12 mouse cellular contexts compared by ENCODE assay signal in the genomic region with DNA sequence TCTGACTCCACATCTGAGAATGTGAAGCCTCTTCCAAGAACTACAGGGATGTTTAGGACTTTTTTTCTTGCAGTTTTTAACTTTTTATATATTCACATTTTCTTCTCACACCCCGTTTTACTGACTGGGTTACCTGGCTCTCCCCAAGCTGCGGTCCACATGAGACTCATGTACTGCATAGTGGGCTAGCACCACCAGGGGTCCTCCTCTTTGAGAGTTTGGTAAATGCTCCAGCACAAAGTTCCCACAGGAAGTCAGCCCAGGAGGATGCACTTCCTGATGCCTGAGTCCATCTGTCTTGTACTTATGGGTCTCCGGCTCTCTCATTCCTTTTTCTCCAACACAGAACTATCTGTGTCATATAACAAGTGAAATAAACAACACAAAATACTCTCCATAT. TPM values are rescaled to one million over a fixed set of nuclear protein-coding genes. Genes with fewer than 3 reads are reported as not detected.
DNase-seq lines count a peak whose midpoint lies in the region; TF ChIP-seq lines count a peak whose summit lies in the region.
"Had no signal": no experiment of that assay in that cellular context is flagged by ENCODE, and none has a peak within 500 bp of the region (broad histone marks: within the 10 kb centered on the region; RNA-seq: fewer than 3 reads in every experiment).

No protein-coding gene starts in this region.

- no peaks in the 10 kb centered on the region for H3K9me3 ChIP-seq in heart, embryonic 10.5 days
- H3K9me3 ChIP-seq: embryonic facial prominence, embryonic 15.5 days; megakaryocyte, embryonic 14.5 days had no signal

- no peaks in the 10 kb centered on the region for H3K4me1 ChIP-seq in heart, embryonic 10.5 days
- no peaks in the 10 kb centered on the region; the same call in 1 of the 2 replicates for H3K4me1 ChIP-seq in lung, adult 2 months (ENCODE audit: control insufficient read depth, insufficient read depth, low read length)
- H3K4me1 ChIP-seq: embryonic facial prominence, embryonic 15.5 days had no signal

- intact Hi-C loops in heart, postnatal 10 days (cut with DNase I), result no loop called here

- DNase-seq in heart, postnatal 10 days, result peak; percentile 32 to 45
- DNase-seq in heart, embryonic 10.5 days (ENCODE audit: low spot score), result no peak
- no peak for DNase-seq in lung, adult 2 months
- DNase-seq in lung, postnatal 25 days (ENCODE audit: low spot score), result no peak
- peak; percentile 42 for DNase-seq in embryo, embryonic 11 days
- DNase-seq in retina, postnatal 1 day, result peak; percentile 17
- DNase-seq in gastrocnemius, adult 8-10 months (ENCODE audit: low spot score in 2 of 2), result no peak
- DNase-seq: cerebellum, adult 11 months; layer of hippocampus, adult 9-11 months; right cerebral cortex, adult 18-20 months had no signal

- H3K4me3 ChIP-seq in heart, embryonic 10.5 days, result no peak overlapping the region
- no peak overlapping the region for H3K4me3 ChIP-seq in lung, adult 2 months (replicated peaks; ENCODE audit: extremely low read depth, low read depth, low read length)
- H3K4me3 ChIP-seq: embryonic facial prominence, embryonic 15.5 days; megakaryocyte, embryonic 14.5 days had no signal

- TF ChIP-seq POLR2A in lung, adult 2 months (IDR thresholded peaks at IDR 0.05; ENCODE audit: borderline replicate concordance, extremely low read depth, low read depth, low read length), result no peak

- WGBS in heart, embryonic 10.5 days, result 80% methylated on average over 3 of the region's 3 CpGs
- WGBS in lung, adult 2 months, result 79% methylated on average over 3 of the region's 3 CpGs

- H3K27me3 ChIP-seq in heart, embryonic 10.5 days (ENCODE audit: insufficient read depth, poor library complexity, severe bottlenecking), result no peaks in the 10 kb centered on the region
- H3K27me3 ChIP-seq: embryonic facial prominence, embryonic 15.5 days; megakaryocyte, embryonic 14.5 days had no signal

- TF ChIP-seq CTCF in lung, adult 2 months (IDR thresholded peaks at IDR 0.05; ENCODE audit: insufficient read depth, low read length), result 0 out of 2 replicates have a peak, but pooled peaks have one; percentile 1

- no peak overlapping the region for H3K27ac ChIP-seq in heart, embryonic 10.5 days
- H3K27ac ChIP-seq: embryonic facial prominence, embryonic 15.5 days had no signal

- H3K36me3 ChIP-seq in heart, embryonic 10.5 days, result peaks cover 76% of the 10 kb centered on the region

RNA-seq across cellular contexts. Expression of a gene that starts 35.1 kb away (rescaled TPM):
- 10 to 100 TPM; 36.3 to 37.1 TPM for total RNA-seq in heart, postnatal 10 days (2021)
- polyA plus RNA-seq in heart, embryonic 10.5 days (2016; fragmentation: Nextera tagmentation; extraction: Ambion mirVana), result 13.4 and 13.9 TPM in 2 replicates
- polyA plus RNA-seq in lung, adult 2 months (2012; rRNA removed), result 7.7 and 7.9 TPM in 2 replicates
- 10 to 100 TPM; 49.2 to 59.3 (median 51.8) TPM for total RNA-seq in gastrocnemius, adult 8-10 months (2022)

Comparison
In these comparisons a context has a peak if more than half of its experiments do, and no peak if none do; other contexts are left out.
1. DNase-seq: peak in heart, postnatal 10 days (2 of 2), embryo, embryonic 11 days (single experiment) and retina, postnatal 1 day (single experiment); none in heart, embryonic 10.5 days (single experiment), lung, adult 2 months (single experiment), lung, postnatal 25 days (single experiment) and gastrocnemius, adult 8-10 months (0 of 2).